Mouse (Mus musculus): Measurements from ENCODE around the gene Tmem260.

The Tmem260 gene

GRCm38 (mm10) chr14:48558975-48559374, 113.1 kb downstream of the Tmem260 start:
- no peak for DNase-seq

- no peak for DNase-seq
Observed at GRCm38 (mm10) chr14:48559736-48560135, 113.8 kb downstream of the Tmem260 start.

GRCm38 (mm10) chr14:48566596-48566995, 120.7 kb downstream of the Tmem260 start:
- no peak for DNase-seq
